Mouse (Mus musculus): Measurements from ENCODE around the gene Atp5g3. TPM values are rescaled to one million over a fixed set of nuclear protein-coding genes. Genes with fewer than 3 reads are reported as not detected.
"Not testable (repeated sequence)": the region's sequence is repeated elsewhere in the genome, so short reads cannot be mapped to it uniquely, and the experiment has no call there.

Gene Atp5g3
- total RNA-seq, 4 experiments from 2014 or later: 483 to 509 (median 502) TPM

DNA sequence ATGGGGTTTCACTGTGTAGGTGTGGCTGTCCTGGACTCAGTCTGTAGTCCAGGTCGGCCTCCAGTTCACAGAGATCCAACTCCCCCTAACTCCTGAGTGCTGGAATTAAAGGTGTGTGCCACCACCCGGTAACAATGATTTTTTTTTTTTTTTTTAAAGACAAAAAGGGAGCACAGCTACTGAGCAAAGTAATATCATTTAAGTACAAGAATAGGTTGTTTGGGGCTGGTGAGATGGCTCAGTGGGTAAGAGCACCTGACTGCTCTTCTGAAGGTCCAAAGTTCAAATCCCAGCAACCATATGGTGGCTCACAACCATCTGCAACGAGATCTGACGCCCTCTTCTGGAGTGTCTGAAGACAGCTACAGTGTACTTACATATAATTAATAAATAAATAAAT lies 14.2 kb downstream of the Atp5g3 start:
- DNase-seq (ENCODE audit: low spot score in 2 of 2): not testable (repeated sequence)

DNA sequence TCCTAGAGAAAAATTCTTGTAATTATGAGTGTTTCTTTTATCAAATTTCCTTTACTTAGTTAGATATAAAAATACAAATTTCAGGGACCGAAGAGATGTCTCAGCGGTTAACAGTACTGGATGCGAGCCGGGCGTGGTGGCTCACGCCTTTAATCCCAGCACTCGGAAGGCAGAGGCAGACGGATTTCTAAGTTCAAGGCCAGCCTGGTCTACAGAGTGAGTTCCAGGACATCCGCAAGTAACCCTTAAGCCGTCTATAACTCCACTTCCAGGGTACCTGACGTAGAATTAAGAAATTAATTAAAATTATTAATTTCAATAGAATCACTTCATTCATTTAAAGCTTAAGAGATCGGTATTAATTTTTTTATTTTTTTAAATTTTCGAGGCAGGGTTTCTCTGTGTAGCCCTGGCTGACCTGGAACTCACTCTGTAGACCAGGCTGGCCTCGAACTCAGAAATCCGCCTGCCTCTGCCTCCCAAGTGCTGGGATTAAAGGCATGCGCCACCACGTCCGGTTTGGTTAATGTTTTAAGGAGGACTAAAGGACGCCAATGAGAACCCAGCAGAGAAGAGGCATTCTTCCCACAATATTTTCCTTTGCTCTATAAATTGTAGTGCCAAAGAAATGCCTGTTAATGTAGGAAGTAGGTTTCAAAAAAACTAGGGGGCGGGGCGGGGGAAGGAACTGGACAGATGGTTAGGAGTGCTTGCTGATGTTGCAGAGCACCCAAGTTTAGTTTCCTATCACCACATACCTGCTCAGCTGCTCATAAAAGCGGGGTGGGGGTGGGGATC lies 17.5 kb downstream of the Atp5g3 start:
- no peak for DNase-seq (ENCODE audit: low spot score in 2 of 2)

DNA sequence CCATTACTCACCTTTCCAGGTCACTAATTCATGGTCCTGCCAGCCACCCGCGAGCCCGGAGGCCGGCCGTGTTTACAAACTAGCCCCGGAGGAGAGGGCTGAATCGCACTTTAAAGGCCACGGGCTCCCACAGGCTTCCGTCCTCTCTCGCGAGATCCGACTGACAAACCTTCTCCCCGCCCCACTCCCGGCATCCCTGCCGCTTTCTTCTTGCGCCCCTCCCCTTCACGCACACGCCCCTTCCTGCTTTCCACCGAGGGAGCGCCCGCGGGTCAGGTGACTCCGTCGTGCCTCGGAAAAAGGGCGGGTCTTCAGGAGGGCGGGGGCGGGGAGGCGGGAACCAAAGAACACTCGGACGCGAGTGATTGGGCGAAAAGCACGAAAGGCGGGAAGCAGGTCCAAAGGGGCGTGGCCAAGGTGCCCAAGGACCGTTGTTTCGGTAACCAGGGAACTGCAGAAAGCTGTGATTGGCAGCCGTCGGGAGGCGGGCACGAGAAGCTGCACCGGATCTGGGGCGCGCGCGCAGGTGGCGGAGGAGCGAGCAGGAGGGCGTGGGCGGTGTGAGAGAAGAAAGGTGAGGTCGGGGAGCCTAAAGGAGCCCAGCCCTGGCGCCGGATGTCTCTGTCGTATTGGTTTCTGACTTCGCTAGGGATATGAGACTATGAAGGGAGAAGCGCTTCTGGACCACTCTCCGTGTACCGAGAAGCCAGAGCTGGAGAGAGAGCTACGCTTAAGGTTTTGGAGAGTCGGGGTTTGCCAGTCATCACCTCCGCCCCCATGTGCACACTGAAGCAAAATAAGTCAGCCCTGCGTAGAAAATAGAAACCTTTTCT lies 18.4 kb downstream of the Atp5g3 start, which contains the start of gene Atf2:
Gene Atf2, minus strand, starts transcription at position 176 of the 833 bp plus-strand sequence.
- peak; percentile 99 for DNase-seq (ENCODE audit: low spot score in 2 of 2)

DNA sequence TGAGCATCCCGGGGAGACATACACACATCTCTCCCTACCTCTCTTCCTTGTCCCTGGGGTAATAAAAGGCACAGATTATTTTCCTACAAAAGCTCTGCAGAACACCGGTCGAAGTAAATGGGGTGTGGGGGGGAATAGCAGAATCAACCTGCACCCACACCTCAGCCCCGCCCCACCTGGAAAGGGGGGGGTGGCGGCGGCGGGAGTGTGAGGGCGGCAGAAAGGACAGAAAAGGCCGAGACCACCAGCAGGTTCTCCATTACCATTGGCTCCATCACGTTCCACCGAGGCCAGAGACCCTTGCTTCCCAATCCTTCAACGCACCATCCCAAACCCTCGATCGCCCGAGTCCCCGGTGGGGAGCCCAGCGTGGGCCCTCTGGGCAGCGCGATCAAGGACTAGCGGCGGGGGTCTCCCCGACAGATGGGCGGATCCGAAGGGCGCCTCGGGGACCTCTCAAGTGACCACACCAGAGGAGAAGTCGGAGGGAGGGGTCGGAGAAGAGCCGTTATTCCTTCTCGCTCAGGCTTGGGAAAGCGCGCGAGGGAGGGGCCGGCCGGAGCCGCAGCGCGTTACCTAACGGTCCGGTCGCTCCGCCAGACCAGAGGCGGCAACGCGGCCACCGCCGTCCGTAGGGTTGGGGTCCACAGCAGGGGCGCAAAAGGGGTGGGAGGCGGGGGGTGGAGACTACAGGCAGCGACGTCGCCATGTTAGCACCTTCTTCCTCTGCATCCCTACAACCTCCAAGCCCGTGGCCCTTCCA lies 19.2 kb downstream of the Atp5g3 start:
- peak; percentile 20 to 42 for DNase-seq (ENCODE audit: low spot score in 2 of 2)

DNA sequence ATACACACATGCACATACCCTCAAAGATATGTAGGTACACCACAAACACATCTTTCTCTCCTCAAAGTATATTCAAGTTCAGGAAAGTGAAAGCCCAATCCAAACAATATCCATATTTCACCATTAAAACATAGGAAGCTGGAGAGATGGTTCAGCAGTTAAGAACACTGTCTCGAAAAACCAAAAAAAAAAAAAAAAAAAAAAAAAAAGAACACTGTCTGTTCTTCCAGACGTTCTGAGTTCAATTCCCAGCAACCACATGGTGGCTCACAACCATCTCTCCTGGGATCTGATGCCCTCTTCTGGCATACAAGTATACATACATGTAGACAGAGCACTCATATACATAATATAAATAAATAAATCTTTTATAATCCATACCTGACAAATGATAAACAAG lies 25.1 kb downstream of the Atp5g3 start:
- DNase-seq (ENCODE audit: low spot score in 2 of 2): no peak

DNA sequence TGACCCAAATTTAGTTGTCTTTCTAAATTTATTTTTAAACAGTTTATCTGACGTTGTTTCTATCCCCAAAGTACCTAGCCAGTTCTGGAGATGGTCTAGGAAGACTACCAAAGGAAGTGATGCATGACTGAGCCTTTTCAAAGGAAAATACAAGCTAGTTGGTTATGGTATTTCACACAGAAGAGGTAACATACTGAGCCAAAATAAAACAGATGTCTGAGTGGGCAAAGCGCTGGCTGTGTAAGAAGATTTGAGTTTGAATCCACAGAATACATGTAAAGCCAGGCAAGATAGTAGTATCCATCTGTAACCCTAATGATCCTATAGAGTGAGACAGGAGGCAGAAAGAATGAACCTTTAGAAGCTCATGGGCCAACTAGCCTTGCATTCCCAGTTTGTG lies 33.2 kb downstream of the Atp5g3 start:
- DNase-seq (ENCODE audit: low spot score in 2 of 2): no peak

DNA sequence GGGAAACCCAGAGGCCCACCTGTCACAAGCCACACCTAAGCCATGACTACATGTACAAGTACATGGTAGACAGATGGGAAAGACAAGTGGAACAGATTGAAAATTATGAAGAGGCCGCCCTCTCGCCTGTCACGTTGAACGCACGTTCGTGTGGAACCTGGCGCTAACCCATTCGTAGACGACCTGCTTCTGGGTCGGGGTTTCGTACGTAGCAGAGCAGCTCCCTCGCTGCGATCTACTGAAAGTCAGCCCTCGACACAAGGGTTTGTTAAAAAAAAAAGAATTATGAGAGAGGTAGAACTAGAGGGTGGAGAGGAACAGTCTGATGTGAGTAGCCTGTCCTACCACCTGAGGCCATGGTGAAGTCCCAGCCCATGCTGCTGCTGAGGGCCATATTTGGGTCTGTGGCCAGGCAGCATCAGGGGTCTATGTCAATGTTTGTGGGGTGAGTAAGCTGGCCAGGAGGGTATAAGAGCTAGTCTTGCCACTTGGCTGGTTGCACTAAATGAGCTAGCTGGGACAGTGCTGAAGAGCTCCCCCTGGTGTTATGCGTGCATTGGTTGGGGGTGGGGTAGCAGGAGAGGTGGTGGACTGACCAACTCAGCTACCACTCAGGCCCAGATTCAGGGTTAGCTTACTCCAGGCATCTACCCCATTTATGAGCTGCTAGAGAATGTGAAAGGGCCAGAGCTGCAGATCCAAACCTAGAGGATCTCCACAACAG lies 43.2 kb downstream of the Atp5g3 start:
- DNase-seq (ENCODE audit: low spot score in 2 of 2): peak in 1 of 2 experiments; percentile 79

DNA sequence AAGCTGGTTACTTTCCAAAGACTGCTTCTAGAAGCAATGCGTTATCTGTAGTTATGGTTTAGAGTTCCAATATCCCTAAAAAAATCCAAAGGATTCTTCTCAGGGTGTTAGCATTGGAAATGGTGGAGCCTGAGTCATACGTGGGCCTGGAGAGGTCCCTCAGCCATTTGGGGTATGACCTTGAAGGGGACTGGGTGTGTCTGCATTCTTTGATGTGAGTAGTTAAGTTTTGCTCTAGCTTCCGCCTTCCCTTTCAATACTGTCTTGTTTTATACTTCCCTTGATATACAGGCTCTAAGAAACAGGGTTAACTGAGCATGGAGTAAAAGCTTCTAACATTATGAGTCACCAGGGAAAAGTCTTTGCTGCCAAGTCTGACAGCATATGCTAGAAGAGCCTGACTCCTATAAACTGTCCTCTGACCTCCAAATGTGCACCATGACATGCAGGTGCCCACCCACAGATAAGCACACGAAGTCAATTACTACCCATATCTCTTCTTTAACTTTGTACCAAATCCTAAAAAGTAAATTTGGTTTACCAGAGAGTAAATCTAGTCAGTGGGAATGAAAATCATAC lies 51.0 kb downstream of the Atp5g3 start:
- DNase-seq (ENCODE audit: low spot score in 2 of 2): no peak

Other genes starting within 250 kb of the Atp5g3 start
- gene Chn1, start 136.0 kb downstream of the Atp5g3 start, total RNA-seq (2022): 1,000 to 10,000 TPM; 1,425 to 1,608 (median 1,542) TPM
- gene Atf2, start 18.7 kb downstream of the Atp5g3 start, total RNA-seq (2022): 100 to 1,000 TPM; 127 to 177 (median 149) TPM

All from layer of hippocampus, adult 8-10 months (tissue).